Mouse (Mus musculus) v-Abl transformed pro-B cells (cell line): ENCODE measurements at regions not wholly inside any gene's neighbourhood (a gene's known extent, or its start where the extent isn't known, plus 50 kb on each side); places are given as distances from the start of the nearest gene placed in this dataset.

Experiments
- in situ Hi-C, 2 experiments: fragments of 400-800 bp; cut with MboI; formaldehyde crosslinking; loops; one replicate each; pipeline ENCODE4 v1.15.1; 2025; ENCODE audit not compliant: unreplicated experiment in 2 of 2

GRCm38 (mm10) chr5:43045860-43046259 is 187.1 kb upstream of the Cpeb2 start:
- in situ Hi-C loops, result no loop called here

- in situ Hi-C loops, result no loop called here
Measured at GRCm38 (mm10) chr5:43047316-43047715, 185.7 kb upstream of the Cpeb2 start.

DNA sequence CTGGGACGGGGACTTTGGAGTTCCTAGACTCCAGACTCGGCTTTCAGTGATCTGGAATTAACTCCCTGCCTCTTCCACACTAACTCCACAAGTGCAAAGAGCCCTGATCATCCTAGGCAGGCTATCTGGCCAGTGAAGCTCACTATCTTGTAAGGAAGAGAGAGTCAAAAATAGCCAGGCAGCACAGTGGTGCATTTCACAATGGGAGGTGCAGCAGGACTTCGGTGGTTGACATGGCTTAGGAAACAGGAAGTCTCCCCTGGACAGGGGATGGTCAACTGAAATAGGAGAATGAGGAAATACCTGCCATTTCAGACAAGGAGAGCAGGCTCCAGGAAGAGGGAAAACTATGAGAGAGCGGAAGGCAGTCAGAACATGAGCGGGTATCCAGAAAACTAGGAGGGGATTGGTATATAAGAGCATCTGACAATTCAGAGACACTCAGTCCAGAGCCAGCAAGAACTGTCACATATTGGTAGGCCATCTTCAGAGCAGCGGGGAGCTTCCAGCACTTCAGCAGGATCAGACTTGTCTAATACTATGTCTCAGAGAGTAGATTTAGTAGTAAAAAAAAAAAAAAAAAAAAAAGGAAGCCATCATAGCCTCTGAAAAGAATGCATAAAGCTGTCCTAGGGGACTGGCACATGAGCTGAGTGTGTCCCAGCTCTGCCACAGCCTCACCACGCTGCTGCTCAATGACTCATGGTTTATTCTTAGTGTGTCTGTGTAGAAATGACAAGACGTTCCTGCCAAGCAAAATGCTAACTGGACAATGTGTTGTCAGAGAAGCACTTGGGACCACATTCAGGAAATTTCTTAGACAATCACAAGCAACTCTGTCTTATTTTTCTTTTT is 184.5 kb upstream of the Cpeb2 start:
- in situ Hi-C loops, result no loop called here

GRCm38 (mm10) chr5:43049381-43050301 is 183.3 kb upstream of the Cpeb2 start:
- in situ Hi-C loops, result no loop called here

DNA sequence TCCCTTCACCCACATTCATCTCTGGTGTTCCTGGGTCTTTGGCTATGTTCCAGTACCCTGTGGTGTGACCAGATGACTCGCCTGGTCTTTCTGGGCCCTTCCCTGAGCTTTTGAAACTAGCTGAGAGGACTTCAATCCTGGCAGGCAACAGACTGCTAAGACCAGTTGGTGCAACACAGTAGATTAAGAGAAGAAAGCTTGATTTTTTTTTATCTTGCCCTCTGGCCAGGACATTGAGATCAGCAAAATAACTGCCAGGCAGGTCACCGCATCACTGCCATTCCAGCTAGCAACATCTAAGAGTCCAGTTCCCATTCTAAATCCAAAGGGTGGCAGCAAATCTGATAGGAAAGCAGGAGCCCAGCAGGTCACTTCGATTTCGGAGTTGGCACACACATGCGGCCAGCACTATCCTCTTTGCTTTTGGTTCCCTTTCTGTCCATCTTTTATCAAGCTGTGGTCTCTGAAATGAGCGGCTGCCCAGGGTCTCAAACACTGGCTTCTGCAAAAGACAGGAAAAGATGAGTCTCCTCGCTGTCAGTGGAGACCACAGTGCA is 181.9 kb upstream of the Cpeb2 start:
- in situ Hi-C loops, result no loop called here

DNA sequence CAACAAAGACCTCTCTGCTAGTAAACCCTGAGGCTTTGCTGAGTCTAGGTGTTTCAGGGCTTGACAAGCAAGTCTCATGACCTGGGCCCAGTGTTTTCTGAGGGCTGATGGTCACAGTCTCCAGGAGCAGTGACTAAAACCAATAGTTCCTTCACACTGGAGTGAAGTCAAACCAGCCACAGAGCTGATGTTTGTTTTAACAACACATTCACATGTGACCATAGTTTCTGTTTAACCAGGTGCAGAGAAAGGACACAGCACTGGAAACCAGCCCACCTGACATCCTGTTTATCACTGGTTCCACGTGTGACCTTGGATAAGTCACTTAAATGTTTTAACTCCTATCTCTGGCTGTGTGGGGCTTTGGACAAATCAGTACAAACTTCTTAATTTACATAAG is 180.3 kb upstream of the Cpeb2 start:
- in situ Hi-C loops, result no loop called here

- in situ Hi-C loops, result no loop called here
Measured at GRCm38 (mm10) chr5:43054586-43054985, 178.4 kb upstream of the Cpeb2 start.

- in situ Hi-C loops, result no loop called here
Measured at GRCm38 (mm10) chr5:43055111-43055710, 177.8 kb upstream of the Cpeb2 start.

GRCm38 (mm10) chr5:43056486-43056885 is 176.5 kb upstream of the Cpeb2 start:
- in situ Hi-C loops, result no loop called here

DNA sequence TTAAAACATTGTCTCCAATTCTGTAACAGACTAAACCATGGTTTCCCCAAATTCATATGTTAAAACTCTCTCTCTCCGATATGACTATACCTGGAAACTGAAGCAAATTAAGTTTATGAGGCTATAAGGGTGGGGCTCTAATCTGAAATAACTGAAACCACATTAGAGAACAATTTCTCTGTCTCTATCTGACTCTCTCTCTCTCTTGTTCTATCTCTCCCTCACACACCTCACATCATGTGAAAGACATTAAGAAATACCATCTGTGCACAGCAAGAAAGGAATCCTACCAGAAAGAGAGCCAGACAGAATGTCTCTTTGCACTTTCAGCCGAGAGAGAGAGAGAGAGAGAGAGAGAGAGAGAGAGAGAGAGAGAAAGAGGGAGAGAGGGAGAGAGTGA is 171.7 kb upstream of the Cpeb2 start:
- in situ Hi-C loops, result no loop called here

DNA sequence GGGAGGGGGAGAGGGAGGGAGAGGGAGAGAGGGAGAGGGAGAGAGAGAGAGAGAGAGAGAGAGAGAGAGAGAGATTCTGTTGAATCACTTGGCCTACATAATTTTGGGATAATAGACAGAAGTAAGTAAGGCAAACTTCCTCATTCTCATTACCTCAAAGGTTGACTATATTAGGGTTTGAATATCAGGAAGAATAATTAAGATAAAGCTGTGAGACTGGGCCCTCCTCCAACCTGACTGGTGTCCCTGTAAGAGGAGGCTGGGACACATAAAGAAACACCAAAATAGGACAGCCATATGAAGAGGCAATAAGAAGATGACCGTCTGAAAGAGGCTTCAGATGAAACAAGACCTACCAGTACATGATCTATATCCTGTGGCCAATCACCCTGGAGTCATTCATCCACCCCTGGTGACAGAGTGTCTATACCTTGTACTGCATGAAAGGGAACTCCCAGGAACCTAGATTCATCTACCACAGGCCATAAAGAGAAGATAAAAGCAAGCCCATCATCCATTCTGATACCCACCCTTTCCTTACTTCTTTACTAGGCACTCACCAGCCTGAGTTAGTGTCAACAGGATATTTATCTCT is 171.1 kb upstream of the Cpeb2 start:
- in situ Hi-C loops, result no loop called here

- in situ Hi-C loops, result no loop called here
Measured at GRCm38 (mm10) chr5:43062499-43062898, 170.5 kb upstream of the Cpeb2 start.

GRCm38 (mm10) chr5:43063386-43063785 is 169.6 kb upstream of the Cpeb2 start:
- in situ Hi-C loops, result no loop called here

GRCm38 (mm10) chr5:43071541-43071940 is 161.4 kb upstream of the Cpeb2 start:
- in situ Hi-C loops, result no loop called here

DNA sequence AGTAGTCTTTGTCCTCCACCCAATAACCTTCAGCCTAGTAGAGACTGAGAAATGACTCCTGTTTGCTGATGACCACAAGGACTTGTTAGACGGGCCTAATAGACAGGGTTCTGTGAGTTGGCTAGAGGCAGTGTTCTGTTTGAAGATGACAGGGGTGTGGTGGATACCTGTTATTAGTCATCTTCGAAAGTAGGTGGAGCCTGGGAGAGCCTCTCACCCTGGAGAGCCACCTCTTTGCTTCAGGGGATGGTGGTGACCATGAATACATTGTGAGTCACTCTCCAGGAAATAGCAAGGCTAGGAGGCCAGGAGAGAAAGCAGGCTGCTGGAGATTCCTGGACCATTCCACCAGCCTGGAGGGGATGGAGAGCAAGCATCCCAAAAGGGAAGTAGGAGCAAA is 160.6 kb upstream of the Cpeb2 start:
- in situ Hi-C loops, result no loop called here

DNA sequence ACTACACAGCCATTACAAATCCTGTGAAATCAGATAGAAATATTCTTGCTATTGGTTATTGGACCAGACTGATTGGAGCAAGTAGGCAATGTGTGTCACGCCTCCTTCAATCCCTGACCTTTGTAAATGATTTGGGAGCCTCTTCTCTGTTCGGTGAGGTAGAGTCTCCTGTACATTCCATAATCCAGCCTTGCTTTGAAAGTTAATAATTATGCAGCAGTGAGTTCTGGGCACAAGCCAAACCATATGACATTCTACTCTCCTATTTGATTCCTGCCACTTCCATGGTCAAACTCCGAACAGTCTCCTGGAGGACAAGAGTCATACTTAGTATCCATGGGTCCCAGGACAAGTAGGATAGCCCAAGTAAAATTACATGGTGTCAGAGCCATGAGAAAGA is 158.4 kb upstream of the Cpeb2 start:
- in situ Hi-C loops, result no loop called here

GRCm38 (mm10) chr5:43080252-43080651 is 152.7 kb upstream of the Cpeb2 start:
- in situ Hi-C loops, result no loop called here

DNA sequence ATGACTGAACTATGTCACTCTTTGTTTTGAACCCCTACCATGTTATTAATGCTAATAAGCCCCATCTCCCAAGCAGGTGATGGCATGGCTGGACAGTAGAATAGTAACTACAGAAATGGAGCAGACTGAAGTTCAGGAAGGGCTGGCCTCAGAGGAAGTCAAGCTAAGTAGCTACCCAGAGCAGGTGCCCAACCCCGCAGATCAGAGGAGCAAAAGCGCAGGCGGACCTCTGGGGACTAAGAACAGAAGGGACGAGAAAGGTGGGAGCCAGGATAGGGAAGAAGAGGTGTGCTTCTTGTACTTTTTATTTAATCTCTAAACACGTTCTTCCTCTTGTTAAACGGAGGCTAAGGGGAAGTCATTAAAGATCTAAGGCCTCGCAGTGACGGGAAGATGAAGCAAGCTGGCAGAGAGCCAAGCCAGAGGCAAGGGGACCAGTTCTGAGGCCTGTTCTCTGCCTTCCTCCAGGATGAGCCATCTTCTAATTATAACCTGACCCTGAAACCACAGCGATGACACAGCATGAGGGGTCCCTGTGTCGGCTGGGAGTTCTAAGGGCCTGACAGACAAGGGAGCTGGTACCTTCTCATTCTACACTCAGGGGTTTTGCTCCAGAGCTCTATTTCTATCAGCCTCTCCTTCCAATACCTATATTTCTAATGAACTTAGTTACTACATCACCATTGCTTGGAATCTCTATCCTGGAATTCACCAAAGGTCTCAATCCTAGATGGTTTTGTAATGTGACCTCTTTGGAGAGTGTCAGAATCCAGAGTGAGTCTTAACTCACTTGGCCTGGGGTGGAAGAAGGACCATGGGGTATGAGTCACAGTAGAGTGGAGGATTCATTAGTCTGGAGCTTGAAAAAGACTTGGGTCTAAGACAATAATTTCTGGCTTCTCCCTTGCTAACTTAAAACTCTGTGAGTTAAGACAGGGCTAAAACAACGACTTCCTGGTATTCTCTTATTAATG is 151.1 kb upstream of the Cpeb2 start:
- in situ Hi-C loops, result no loop called here

GRCm38 (mm10) chr5:43087077-43087476 is 145.9 kb upstream of the Cpeb2 start:
- in situ Hi-C loops, result no loop called here
